Mouse (Mus musculus) bone marrow, adult 2 months (tissue): Measurements from ENCODE around the gene Usp7. TPM values are rescaled to one million over a fixed set of nuclear protein-coding genes. Genes with fewer than 3 reads are reported as not detected.

Experiments used
- H3K27ac ChIP-seq: fragments of 200-500 bp; 2 replicates; pipeline ENCODE4 v1.5.1; 2012; ENCODE audit warnings: low read depth, mild to moderate bottlenecking, control low read depth, inconsistent platforms, low read length; ENCODE audit not compliant: control insufficient read depth, poor library complexity, insufficient read depth
- H3K4me1 ChIP-seq: fragments of 200-500 bp; 2 replicates; pipeline ENCODE4 v1.6.1; 2011; ENCODE audit warnings: low read length; ENCODE audit not compliant: control insufficient read depth, insufficient read depth
- H3K4me3 ChIP-seq: fragments of 200-500 bp; replicated peaks from 2 replicates; pipeline ENCODE3; 2011; ENCODE audit warnings: mild to moderate bottlenecking, low read depth, low read length, control low read depth; ENCODE audit not compliant: control insufficient read depth
- CTCF ChIP-seq: fragments of 200-500 bp; IDR thresholded peaks from 2 replicates; pipeline ENCODE4 v1.5.1; 2011; ENCODE audit warnings: low read length, control low read depth; ENCODE audit not compliant: control insufficient read depth, insufficient read depth
- POLR2A ChIP-seq: fragments of 200-500 bp; IDR thresholded peaks from 2 replicates; pipeline ENCODE4 v1.6.1; 2011; ENCODE audit warnings: low read depth, mild to moderate bottlenecking, control low read depth, low read length, borderline replicate concordance; ENCODE audit not compliant: control insufficient read depth
- WGBS: fragments of 180-500 bp; shearing (Covaris S2); methylation state at CpG from one replicate; pipeline ENCODE4 v1.1.7; 2018; 5-methylcytosine and 5-hydroxymethylcytosine counted together
- polyA plus RNA-seq: library from polyadenylated mRNA; stranded (reverse); fragments of >200 nt; gene quantifications from 2 replicates; pipeline ENCODE4 v1.2.4, GENCODE M21; 2011; ENCODE audit warnings: low replicate concordance; ENCODE audit not compliant: missing spikeins, insufficient read depth, insufficient read length

Usp7 gene
- polyA plus RNA-seq, 1 experiment: 136 TPM

DNA sequence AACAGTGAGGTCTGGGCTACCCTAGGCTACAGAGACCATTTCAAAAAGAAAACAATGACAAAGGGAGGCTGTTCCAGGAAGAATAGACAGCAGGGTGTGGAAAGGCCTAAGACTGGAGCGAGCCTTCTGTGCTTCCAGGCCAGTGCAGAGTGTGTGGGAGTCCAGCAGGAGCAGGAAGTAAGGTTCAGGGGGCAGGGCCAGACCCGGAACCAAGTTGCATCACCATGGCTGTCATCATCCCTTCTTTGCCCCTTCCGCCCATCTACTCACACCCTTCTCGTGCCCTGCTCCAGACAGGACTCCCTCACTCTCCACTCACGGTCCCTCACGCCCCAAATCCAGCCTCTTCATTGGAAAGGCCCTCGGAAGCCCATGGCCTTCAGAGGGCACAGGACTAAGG, 124.8 kb downstream of the Usp7 start:
- Histone ChIP-seq H3K4me3 (no peak overlapping the region), H3K27ac (peak overlapping the region; percentile 73), H3K4me1 (peaks cover 7% of the 10 kb centered on the region; the same call in 1 of the 2 replicates)
- TF ChIP-seq POLR2A: peak; percentile 31; the same call in 1 of the 2 replicates
- no peak for TF ChIP-seq CTCF
- 54% methylated on average over 7 of the region's 7 CpGs for WGBS

- H3K27ac ChIP-seq: peak overlapping the region; percentile 63
- 26% methylated on average over 2 of the region's 2 CpGs for WGBS
- TF ChIP-seq CTCF (no peak), POLR2A (no peak)
- peaks cover 7% of the 10 kb centered on the region; the same call in 1 of the 2 replicates for H3K4me1 ChIP-seq
- no peak overlapping the region for H3K4me3 ChIP-seq
Observed at GRCm38 (mm10) chr16:8666452-8666851, 125.7 kb downstream of the Usp7 start.

DNA sequence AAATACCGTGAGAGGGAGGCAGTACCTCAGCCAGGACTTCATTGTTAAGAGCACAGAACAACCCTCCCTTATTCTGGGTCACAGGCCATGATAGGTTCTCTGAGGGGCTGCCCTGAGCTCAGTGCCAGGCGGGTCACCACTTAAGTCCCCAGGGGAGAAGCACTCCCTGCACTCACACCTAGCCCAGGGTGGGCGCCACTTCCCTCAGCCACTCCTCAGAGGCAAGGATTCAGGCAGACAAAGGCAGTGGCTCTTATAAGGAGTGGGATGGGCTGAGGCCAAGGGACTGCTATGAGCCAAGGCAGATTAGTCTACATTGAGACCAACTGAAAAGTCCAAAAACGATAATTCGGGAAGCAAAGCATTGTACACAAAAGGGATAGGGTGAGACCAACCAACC, 126.7 kb downstream of the Usp7 start:
- 90% methylated on average over 5 of the region's 5 CpGs for WGBS
- H3K4me3 ChIP-seq: no peak overlapping the region
- TF ChIP-seq POLR2A (no peak), CTCF (no peak)
- H3K27ac ChIP-seq: no peak overlapping the region
- peaks cover 4% of the 10 kb centered on the region; the same call in 1 of the 2 replicates for H3K4me1 ChIP-seq

DNA sequence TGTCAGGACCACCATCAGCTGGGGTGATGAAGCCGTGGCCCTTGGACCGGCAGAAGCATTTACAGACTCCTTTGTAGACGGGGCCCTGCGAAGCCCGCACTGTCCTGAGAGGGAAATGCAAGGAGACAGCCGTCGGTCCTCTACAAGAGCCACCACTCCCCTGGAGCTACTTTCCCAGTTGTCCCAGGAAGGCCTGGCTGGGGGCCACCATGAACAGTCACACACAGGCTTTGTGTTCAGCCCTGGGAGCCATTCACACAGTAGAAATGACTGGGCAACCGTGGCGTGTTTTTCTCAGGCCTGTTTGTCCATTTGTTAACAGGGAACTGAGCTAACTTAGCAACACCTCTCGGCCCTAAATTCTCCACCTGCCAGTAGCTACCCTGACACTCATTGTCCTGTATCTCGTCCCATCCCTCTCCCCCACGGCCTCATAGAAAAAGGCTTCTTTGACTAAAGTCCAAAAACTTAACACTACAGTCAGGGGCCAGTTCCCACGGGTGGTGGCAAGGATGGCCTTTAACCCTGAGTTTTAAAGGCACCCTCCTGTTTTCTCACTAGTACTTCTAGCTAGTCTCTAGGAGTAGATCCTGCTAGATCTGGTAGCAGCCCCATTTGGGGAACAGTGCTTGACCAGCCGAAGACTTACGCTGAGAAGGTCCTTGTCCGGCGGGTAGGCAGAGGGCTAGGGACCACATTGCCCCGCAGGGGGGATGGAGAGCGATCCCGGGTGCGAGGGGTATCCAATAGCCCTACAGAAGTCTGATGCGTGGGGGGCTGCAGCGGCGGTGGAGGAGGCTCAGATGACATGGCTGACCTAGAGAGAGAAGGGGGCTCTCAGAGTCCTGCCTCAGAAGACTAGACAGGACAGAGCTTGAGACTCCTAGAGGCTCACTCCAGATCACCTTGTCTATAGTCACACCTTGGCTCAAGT, 128.2 kb downstream of the Usp7 start:
- TF ChIP-seq CTCF (no peak), POLR2A (no peak)
- no peak overlapping the region for H3K27ac ChIP-seq
- WGBS: 94% methylated on average over 24 of the region's 24 CpGs
- no peaks in the 10 kb centered on the region; the same call in 1 of the 2 replicates for H3K4me1 ChIP-seq
- no peak overlapping the region for H3K4me3 ChIP-seq

GRCm38 (mm10) chr16:8663022-8663421, 129.1 kb downstream of the Usp7 start:
- Histone ChIP-seq H3K27ac (no peak overlapping the region), H3K4me3 (no peak overlapping the region), H3K4me1 (no peaks in the 10 kb centered on the region; the same call in 1 of the 2 replicates)
- WGBS: 39% methylated on average over 2 of the region's 2 CpGs
- no peak for TF ChIP-seq POLR2A
- no peak for TF ChIP-seq CTCF

GRCm38 (mm10) chr16:8658764-8659163, 133.3 kb downstream of the Usp7 start:
- H3K4me1 ChIP-seq: peaks cover 1% of the 10 kb centered on the region; the same call in 1 of the 2 replicates
- H3K4me3 ChIP-seq: no peak overlapping the region
- H3K27ac ChIP-seq: no peak overlapping the region
- TF ChIP-seq CTCF (no peak), POLR2A (no peak)
- 91% methylated on average over 4 of the region's 4 CpGs for WGBS

DNA sequence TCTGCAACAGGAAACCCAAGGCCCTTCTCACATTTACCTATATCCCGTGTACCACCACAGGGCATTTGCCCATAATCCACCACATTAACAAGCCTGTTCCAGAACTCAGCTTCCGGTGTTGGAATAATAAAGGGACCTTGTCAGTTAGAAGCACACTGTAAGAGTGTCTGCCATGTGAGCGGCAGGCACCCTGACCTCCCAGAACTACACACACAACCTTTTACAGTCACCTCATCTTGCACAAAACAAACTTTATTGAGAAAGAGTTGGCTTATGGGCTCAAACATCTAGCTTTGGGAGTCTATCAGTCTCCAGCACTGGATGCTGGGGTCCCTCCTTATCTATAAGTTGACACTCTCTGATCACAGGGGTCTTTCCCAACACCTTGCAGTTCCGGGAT, 133.8 kb downstream of the Usp7 start:
- peaks cover 1% of the 10 kb centered on the region; the same call in 1 of the 2 replicates for H3K4me1 ChIP-seq
- 88% methylated on average over 4 of the region's 4 CpGs for WGBS
- no peak overlapping the region for H3K27ac ChIP-seq
- H3K4me3 ChIP-seq: no peak overlapping the region
- TF ChIP-seq CTCF (no peak), POLR2A (no peak)

DNA sequence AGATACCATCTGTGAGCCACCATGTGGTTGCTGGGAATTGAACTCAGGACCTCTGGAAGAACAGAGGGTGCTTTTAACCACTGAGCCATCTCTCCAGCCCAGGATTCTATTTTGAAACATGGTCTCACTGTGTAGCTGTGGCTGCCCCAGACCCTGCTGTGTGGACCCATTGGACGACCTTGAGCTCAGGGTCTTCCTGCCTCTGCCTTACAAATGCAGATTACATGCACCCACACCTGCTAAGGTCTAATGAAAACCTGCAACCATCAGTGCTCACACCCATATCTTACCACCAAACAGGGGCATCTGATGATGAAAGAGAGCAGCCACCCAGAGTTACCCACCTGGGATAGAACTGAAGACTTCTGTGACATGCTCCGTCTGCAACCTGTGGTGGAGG, 135.9 kb downstream of the Usp7 start:
- peaks cover 1% of the 10 kb centered on the region; the same call in 1 of the 2 replicates for H3K4me1 ChIP-seq
- WGBS: 70% methylated on average over 2 of the region's 2 CpGs
- no peak overlapping the region for H3K27ac ChIP-seq
- TF ChIP-seq CTCF (no peak), POLR2A (no peak)
- H3K4me3 ChIP-seq: no peak overlapping the region

- TF ChIP-seq CTCF (peak; percentile 32; the same call in 1 of the 2 replicates), POLR2A (no peak)
- Histone ChIP-seq H3K4me1 (peaks cover 1% of the 10 kb centered on the region; the same call in 1 of the 2 replicates), H3K4me3 (no peak overlapping the region), H3K27ac (no peak overlapping the region)
- 83% methylated on average over 9 of the region's 9 CpGs for WGBS
Observed at GRCm38 (mm10) chr16:8655599-8655998, 136.5 kb downstream of the Usp7 start.
